Mouse (Mus musculus): ENCODE data around the gene Cage1.

The Cage1 gene

DNA sequence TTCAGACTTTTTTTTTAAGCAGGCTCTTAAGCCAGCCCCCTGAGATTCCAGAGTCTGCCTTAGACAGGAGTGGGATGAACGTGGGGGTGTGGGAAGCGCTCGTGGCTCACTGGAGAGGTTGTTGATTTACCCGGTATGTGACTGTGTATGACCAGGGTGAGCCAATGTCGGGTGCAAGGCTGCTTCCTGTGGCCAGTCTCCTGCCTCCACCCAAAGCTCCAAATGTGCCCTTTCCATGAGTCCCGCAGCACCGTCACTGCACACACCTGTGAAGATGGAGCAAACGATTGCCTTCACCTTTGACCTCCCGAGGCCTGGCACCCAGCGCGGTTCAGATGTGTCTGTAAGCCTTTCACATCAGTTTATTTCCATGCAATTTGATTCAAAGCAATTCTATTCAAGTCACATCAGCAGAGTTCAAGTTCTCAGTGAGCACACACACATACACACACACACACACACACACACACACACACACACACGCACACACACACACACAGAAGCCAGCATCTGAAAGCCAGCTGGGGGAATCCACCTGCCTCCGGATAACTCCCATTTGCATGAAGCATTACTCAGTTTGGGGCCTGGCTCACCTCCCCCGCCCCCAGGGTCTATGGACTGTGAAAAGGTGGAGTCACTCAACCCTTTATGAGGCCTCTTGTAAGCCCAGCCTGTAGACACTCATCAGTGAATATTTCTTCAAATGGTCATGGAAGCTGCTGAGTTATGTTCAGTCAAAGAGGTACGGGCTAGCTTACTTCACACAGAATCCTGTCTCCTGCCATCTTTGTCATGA is 70.4 kb downstream of the Cage1 start:
- DNase-seq (ENCODE audit: low spot score in 2 of 2), result no peak

DNA sequence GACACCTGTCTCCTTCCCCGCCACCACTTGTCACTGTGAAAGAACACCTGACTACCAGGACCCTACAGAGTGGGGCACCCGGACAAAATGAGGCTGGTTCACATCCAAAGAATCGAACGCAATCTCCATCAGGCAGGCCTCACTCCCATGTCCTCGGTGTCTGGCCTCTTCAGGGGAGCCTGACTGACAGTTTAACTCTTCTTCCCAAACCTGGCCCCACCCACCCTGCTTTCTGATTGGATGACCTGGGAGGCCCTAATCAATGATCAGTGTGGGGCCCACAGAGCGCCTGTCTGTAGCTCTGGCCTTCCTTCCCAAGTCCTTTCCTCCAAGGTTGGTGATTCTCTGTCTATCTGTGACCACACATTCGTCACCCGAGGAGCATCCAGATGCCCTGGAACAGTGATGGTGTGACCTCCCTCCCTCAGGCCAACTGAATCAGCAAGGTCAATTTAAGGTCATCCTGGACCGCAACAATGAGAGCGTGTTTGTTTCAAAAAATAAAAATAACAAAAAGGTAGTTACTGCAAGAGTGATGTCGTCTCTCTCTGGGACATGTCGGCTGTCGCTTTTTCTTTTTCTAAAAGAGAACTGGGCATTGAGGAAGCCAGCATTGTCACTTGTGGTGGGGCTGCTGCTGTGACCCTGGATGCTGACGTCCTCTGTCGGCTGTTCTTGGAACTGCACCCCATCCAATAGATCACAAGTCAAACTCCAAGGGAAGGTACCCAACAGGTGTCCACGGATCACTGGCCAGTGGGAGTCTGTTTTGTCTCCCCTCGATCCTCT is 71.5 kb downstream of the Cage1 start:
- DNase-seq (ENCODE audit: low spot score in 2 of 2), result no peak

DNA sequence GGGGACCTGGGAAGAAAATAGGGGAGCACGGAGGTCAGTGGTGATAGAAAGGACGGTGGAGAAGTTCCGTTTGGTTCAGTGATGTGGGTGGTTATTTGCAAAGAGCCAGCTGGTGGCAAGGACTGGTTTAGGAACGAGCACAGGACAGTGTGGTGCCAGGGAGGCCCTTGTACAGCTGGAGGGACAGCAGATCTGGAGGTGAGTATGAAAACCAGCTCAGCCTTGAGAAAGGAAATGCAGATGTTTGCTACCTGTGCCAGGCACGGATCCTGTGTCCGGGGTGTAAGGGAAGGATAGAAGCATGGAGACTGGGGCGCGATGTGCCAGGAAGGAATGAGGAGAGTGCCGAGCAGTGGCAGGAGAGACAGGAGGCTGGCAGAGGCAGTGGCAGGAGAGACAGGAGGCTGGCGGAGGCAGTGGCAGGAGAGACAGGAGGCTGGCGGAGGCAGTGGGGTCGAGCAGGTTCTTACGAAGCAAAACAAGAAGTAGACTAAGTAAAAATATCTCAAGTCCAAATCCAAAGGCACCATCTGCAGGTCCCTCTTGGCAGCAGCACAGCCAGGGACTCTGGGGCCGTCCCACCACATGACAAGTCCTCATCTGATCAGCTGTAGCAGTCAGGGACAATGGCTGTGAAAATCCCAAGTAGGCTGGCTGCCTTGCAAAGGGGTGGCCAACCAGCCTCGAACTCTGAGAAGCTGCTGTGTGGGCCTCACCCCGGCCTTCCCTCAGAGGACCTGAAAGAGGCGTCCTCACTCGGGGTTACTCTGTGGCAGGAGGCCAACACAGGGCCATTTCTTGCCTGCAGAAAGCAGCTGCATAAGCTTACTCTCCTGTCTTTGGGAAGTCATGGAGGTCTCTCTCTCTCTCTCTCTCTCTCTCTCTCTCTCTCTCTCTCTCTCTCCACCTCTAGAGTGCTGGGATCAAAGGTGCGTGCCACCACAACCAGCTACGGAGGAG is 72.5 kb downstream of the Cage1 start:
- no peak for DNase-seq (ENCODE audit: low spot score in 2 of 2)

DNA sequence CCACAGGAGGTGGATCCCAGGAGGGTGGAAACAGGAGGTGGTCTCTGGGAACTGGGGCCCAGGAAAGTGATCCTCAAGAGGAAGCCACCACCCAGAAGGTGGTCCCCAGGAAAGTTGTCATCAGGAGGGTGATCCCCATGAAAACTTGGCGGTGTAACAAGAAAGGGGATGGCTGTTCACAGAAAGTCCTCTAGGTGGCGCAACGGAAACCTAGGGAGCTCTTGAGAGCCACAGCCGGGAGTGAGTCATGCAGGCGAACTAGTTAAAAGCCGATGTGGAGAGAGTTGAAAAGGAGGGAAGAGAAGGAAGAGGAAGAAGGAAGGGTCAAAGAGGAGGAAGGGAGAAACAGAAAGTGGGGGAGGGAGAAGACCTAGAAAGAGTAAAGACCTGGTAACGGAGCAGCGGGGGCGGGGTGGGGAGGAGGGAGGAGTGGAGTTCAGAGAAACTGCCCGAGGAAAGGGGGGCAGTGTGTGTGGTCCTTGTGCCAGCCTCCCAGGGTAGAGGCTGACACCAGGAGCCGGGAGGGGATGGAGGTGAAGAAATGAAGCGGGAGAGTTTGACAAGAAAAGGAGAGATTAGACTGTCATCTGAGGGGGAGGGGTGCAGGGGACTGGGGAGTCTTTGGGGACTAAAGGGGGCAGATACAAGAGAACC is 73.4 kb downstream of the Cage1 start:
- DNase-seq (ENCODE audit: low spot score in 2 of 2), result peak; percentile 68 to 81

DNA sequence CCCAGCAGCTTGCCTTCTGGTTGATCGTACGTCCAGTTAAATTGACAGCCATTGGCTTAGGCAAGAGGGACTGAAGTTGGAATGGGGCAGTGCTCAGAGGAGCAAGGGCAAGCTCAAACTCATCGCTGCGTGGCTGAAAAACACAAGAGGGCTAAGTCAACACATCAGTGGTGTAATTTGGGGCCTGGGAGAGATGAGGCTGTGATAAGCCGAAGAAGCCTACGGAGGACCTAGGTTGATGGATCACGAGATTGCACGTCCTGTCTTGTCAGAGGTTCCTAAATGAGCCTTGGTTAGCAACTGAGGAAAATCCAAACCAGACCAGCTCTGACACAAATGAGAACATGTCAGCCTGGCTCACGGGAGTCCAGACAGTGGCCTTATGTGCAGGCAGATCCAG is 74.3 kb downstream of the Cage1 start:
- DNase-seq (ENCODE audit: low spot score in 2 of 2), result no peak

DNA sequence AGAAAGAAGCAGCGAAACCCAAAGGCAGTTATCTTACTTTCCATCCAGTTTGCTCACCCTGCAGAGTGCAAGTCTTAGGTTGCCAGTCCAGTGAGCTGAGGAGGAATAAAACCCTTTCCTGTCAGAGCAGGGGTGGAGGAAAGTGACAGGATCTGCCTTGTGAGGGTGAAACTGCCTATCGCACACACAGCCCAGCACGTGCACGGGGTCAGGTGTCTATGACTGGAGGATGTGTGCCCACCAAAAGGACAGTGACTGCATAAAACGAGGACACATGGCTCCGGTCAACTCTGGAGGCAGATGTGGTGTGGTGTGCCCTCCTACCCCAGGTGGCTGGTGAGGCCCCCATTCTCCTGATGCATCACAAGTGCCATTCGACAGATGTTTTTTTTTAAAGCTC is 76.9 kb downstream of the Cage1 start:
- no peak for DNase-seq (ENCODE audit: low spot score in 2 of 2)

DNA sequence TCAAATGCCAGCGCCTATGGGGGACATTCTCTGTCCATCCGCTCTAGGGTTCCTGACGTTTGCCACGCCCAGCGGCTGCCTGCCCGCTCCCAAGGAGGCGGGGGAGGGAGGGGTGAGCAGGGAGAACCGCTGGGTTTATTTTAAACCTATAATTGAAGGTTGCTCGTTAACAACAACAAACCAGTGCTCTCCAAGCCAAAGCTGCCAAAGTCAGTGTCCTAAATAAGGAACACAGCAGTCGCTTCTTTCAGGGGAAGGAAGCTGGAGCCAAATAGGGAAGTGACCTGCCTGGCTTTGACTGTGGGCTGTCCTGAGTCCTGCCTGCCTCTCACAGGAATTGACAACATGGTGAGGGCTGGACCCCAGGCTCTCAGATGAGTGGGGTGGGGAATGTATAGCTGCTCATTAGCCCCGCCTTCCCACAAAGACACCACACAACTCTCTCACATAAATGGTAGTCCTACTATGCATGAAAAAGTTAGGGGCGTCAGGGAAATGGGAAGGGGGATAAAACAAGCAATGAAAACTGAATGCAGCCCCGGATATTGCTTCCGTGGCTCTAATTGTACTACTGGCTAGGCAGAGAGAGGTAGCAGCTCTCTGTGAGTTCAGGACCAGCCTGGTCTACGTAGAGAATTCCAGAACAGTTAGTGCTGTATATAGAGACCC is 77.5 kb downstream of the Cage1 start:
- DNase-seq (ENCODE audit: low spot score in 2 of 2), result no peak

DNA sequence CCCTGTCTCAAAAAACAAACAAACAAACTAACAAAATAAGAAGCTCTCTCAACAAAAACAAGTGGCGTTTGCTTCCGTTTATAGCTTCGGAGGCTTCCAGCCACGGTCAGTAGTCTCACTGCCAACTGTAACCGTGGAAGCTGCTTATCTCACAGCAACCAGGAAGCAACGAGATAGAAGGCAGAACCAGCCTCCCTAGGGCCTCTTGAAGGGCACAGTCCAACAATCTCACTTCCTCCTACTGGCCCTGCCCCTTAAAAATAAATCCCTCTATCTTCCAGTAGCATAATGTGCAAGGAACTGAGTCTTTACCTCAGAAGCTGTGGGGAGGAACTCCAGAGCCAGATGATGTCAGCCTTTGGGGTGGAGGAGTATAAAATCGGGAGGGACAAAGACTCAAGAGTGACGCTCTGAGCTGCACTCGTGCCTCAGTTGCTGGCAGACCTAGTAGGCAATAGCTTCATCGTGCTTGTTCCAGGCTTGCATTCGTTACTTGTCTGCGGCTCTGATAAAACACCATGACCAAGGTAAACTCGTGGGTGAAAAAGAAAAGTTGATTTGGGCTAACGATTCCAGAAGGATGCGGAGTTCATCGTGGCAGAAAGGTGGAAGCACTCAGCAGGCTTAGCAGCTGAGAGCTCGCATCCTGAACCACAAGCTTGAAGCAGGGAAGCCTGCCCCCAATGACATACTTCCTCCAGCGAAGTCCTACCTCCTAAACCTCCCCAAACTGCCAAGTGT is 78.2 kb downstream of the Cage1 start:
- no peak for DNase-seq (ENCODE audit: low spot score in 2 of 2)
